Mouse (Mus musculus): ENCODE results near the gene Smarcc2. TPM values are rescaled to one million over a fixed set of nuclear protein-coding genes. Genes with fewer than 3 reads are reported as not detected.

The Smarcc2 gene
- polyA plus RNA-seq (2014; fragmentation: Illumina TruSeq; extraction: RNeasy Lipid Tissue Mini Kit (QIAGEN cat#74804)): 62.3 TPM

DNA sequence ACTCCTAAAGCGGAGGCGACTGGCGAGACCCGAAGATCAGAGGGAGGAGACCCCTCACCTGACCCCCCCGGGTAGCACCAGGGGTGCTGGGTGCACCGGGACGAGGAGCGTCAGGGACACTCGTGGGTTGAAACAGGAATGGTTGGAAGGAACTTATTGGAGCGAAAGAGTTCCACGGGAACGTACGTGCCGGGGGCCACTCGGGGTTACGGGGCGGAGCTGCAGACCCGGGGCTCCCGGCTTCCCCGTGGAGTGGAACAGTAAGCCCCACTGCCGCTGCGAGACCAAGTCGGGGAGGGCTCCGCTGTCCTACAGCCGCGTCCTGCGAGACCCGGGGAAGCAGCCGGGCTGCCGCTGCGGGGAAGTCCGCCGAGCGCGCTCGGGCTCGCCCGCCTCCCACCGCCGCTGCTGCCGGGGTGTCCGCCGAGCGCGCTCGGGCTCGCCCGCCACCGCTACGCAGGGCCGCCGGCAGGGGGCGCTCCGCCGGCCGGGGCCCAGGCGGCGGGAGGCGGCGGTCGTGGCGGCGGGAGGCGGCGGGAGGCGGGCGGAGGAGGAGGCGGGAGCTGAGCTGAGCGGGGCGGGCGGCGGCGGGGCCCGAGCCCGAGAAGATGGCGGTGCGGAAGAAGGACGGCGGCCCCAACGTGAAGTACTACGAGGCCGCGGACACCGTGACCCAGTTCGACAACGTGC, at the start of gene Smarcc2:
Gene Smarcc2 (plus strand): TSS at position 530 of the 690 bp plus-strand sequence.

DNA sequence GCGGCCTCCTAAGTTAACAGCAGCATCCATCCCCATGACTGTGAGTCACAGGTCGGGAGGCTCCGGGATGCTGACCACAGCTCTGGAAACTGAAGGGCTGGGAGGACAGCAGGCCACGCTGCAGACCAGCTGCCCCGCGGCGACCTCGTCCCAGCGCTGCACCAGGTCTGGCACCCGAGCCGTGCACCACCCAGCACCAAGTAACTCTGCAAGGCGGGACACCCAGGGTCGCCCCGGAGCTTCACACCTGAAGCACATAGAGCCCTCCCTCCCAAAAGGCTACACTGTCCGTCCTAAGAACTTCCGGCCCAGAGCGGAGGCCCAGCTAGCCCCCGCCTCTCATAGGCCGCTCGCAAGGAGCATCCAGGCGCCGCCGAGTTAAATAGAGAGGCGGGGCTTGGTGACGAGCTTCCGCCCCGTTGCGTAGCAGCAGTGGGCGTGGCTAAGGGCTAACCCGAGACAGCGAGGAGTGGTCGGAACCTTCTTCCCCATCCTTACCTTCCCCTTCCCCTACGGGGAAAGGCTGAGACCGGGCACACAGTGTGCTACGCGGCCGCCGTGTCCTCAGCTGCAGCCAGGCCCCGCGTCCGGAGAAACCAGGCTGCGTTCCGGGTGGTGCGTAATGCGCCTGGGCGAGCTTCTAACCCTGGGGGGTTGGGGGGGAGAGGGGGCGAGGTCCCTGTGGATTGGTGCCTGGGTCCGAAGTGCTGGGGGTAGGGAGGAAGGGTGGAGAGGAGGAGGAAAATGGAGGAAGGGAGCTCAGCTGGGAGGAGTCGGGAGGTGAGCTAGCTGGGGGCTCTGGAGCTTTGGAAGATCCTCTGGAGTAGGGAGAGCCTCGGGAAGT, 47.6 kb upstream of the Smarcc2 start, which contains the start of the genes Nabp2 and Rnf41:
Gene Nabp2 (minus strand): TSS at position 282 of the 844 bp plus-strand sequence.
Gene Rnf41 (plus strand): TSS at position 447 of the 844 bp plus-strand sequence.

DNA sequence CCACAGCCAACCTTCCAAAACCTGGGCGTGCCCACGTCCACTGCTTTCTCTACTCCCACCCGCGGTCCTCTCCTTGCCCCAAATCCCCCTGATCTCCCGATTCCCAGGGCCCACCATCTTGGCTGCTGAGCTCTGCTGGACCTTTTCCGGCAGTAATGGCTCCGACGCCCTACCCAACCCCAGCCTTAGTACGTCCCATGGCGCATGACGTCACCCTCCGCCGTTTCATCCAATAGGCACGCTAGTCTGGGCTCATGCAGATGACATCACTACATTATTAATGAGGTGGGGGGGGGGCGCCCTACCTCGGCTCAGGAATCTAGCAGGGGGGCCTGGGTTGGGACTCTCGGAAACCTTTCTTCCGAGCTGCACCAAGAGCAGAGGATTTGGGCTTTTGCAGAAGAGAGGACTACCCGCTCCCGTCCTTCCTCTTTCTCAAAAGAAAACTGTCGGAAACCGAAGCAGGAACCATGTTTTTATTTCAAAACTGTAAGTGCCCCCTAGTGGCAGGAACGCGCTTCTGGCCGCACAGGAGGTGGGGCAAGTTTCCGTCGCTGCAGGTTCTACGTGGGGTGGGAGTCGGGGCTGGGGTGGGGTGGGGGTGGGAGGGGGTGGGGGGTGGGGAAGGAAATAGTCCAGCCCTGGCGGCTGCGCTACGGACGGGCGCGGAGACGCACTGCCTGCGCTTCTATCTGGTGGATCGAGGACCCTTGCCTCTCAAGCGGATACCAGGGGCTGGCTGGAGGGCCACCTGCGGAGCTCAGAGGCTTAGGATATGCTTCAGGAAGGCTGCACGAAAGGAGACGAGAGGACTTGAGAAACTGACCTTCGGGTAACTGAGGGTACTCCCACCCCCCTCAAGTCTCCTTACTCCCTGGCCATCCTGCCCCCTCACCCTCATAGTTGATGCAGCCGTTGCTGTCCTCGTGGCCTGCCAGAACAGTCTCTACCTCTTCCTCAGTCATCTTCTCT, 34.9 kb downstream of the Smarcc2 start, which contains the start of gene Myl6:
Gene Myl6 (minus strand): TSS at position 451 of the 972 bp plus-strand sequence.

DNA sequence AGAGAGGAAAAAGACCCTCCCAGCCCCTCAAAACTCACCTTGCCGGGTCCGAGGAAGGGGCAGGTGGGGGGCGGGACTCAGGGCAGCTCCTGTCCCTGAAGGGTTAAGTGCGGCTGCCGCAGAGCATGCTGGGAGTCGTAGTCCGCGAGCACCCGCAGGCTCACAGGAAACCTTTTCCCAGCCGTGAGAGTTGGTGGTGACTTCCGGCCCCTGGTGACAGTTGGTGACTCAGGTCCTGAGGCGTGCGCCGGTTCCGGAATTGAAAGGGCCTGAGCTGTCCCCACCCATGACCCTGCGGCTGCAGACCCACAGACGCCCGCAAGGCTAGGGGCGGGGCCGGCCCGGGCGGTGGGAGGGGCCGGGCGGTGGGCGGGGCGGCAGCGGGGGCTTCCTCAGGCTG, 39.5 kb downstream of the Smarcc2 start, which contains the start of gene Myl6b:
Gene Myl6b (minus strand): TSS at position 96 of the 400 bp plus-strand sequence.

DNA sequence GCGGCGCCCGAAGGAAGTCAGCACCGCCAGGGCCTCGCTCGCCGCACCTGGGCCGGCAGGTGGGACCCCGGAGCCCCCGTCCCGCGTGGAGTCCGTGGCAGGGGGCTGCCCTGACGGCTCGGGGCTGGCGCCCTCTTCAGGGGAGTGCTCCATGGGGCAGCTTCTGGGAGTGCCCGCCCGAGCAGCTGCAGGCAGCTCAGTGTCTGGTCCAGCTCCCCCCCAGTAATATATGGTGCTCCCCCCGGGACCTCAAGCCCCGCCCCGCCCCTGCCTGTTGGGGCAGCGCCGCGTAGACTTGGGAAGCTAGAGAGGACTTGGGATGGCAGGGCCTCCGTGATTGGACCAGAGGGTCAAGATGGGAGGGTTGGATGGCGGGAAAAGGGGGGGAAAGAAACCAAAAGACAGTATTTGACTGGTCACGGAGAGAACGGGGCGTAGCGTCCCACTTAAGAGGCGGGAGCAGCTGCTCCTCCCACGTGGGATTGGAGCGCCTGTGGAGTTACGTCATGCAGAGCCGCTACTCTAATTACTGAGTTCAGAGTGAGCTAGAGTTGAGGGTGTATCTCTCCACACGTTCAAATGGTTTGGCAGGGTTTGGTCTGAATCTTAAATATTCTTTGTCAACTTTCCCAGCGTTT, 66.7 kb downstream of the Smarcc2 start, which contains the start of gene Esyt1:
Gene Esyt1 (minus strand): TSS at position 201 of the 638 bp plus-strand sequence.

Other genes with a start within 250 kb of the Smarcc2 start
- 9.3 TPM for gene Spryd4, start 247.4 kb upstream of the Smarcc2 start, polyA plus RNA-seq (2014; fragmentation: Illumina TruSeq; extraction: RNeasy Lipid Tissue Mini Kit (QIAGEN cat#74804))
- not detected for gene Mip, start 233.4 kb upstream of the Smarcc2 start, polyA plus RNA-seq (2014; fragmentation: Illumina TruSeq; extraction: RNeasy Lipid Tissue Mini Kit (QIAGEN cat#74804))
- 2.7 TPM for gene Timeless, start 227.2 kb upstream of the Smarcc2 start, polyA plus RNA-seq (2014; fragmentation: Illumina TruSeq; extraction: RNeasy Lipid Tissue Mini Kit (QIAGEN cat#74804))
- not detected for gene Apon, start 205.2 kb upstream of the Smarcc2 start, polyA plus RNA-seq (2014; fragmentation: Illumina TruSeq; extraction: RNeasy Lipid Tissue Mini Kit (QIAGEN cat#74804))
- gene Apof, start 190.6 kb upstream of the Smarcc2 start, polyA plus RNA-seq (2014; fragmentation: Illumina TruSeq; extraction: RNeasy Lipid Tissue Mini Kit (QIAGEN cat#74804)): 1.00 TPM
- 7.4 TPM for gene Stat2, start 188.7 kb upstream of the Smarcc2 start, polyA plus RNA-seq (2014; fragmentation: Illumina TruSeq; extraction: RNeasy Lipid Tissue Mini Kit (QIAGEN cat#74804))
- not detected for gene Il23a, start 160.5 kb upstream of the Smarcc2 start, polyA plus RNA-seq (2014; fragmentation: Illumina TruSeq; extraction: RNeasy Lipid Tissue Mini Kit (QIAGEN cat#74804))
- gene Pan2, start 155.9 kb upstream of the Smarcc2 start, polyA plus RNA-seq (2014; fragmentation: Illumina TruSeq; extraction: RNeasy Lipid Tissue Mini Kit (QIAGEN cat#74804)): 7.2 TPM
- 55.8 TPM for gene Cnpy2, start 136.8 kb upstream of the Smarcc2 start, polyA plus RNA-seq (2014; fragmentation: Illumina TruSeq; extraction: RNeasy Lipid Tissue Mini Kit (QIAGEN cat#74804))
- gene Cs, start 121.5 kb upstream of the Smarcc2 start, polyA plus RNA-seq (2014; fragmentation: Illumina TruSeq; extraction: RNeasy Lipid Tissue Mini Kit (QIAGEN cat#74804)): 85.3 TPM
- 3.9 TPM for gene Coq10a, start 90.3 kb upstream of the Smarcc2 start, polyA plus RNA-seq (2014; fragmentation: Illumina TruSeq; extraction: RNeasy Lipid Tissue Mini Kit (QIAGEN cat#74804))
- 8.8 TPM for gene Ankrd52, start 82.1 kb upstream of the Smarcc2 start, polyA plus RNA-seq (2014; fragmentation: Illumina TruSeq; extraction: RNeasy Lipid Tissue Mini Kit (QIAGEN cat#74804))
- not detected for gene Slc39a5, start 58.0 kb upstream of the Smarcc2 start, polyA plus RNA-seq (2014; fragmentation: Illumina TruSeq; extraction: RNeasy Lipid Tissue Mini Kit (QIAGEN cat#74804))
- 13.7 TPM for gene Nabp2, start 47.8 kb upstream of the Smarcc2 start, polyA plus RNA-seq (2014; fragmentation: Illumina TruSeq; extraction: RNeasy Lipid Tissue Mini Kit (QIAGEN cat#74804))
- 10.5 TPM for gene Rnf41, start 47.6 kb upstream of the Smarcc2 start, polyA plus RNA-seq (2014; fragmentation: Illumina TruSeq; extraction: RNeasy Lipid Tissue Mini Kit (QIAGEN cat#74804))
- gene Myl6, start 34.9 kb downstream of the Smarcc2 start, polyA plus RNA-seq (2014; fragmentation: Illumina TruSeq; extraction: RNeasy Lipid Tissue Mini Kit (QIAGEN cat#74804)): 108 TPM
- gene Myl6b, start 39.4 kb downstream of the Smarcc2 start, polyA plus RNA-seq (2014; fragmentation: Illumina TruSeq; extraction: RNeasy Lipid Tissue Mini Kit (QIAGEN cat#74804)): not detected
- gene Esyt1, start 66.6 kb downstream of the Smarcc2 start, polyA plus RNA-seq (2014; fragmentation: Illumina TruSeq; extraction: RNeasy Lipid Tissue Mini Kit (QIAGEN cat#74804)): 6.2 TPM
- 1.3 TPM for gene Zc3h10, start 88.5 kb downstream of the Smarcc2 start, polyA plus RNA-seq (2014; fragmentation: Illumina TruSeq; extraction: RNeasy Lipid Tissue Mini Kit (QIAGEN cat#74804))
- 14.5 TPM for gene Rpl41, start 90.1 kb downstream of the Smarcc2 start, polyA plus RNA-seq (2014; fragmentation: Illumina TruSeq; extraction: RNeasy Lipid Tissue Mini Kit (QIAGEN cat#74804))
- gene Pa2g4, start 106.7 kb downstream of the Smarcc2 start, polyA plus RNA-seq (2014; fragmentation: Illumina TruSeq; extraction: RNeasy Lipid Tissue Mini Kit (QIAGEN cat#74804)): 143 TPM
- 3.8 TPM for gene Erbb3, start 130.4 kb downstream of the Smarcc2 start, polyA plus RNA-seq (2014; fragmentation: Illumina TruSeq; extraction: RNeasy Lipid Tissue Mini Kit (QIAGEN cat#74804))
- gene Rps26, start 167.5 kb downstream of the Smarcc2 start, polyA plus RNA-seq (2014; fragmentation: Illumina TruSeq; extraction: RNeasy Lipid Tissue Mini Kit (QIAGEN cat#74804)): 6.0 TPM
- 2.1 TPM for gene Ikzf4, start 186.7 kb downstream of the Smarcc2 start, polyA plus RNA-seq (2014; fragmentation: Illumina TruSeq; extraction: RNeasy Lipid Tissue Mini Kit (QIAGEN cat#74804))
- 5.7 TPM for gene Suox, start 214.8 kb downstream of the Smarcc2 start, polyA plus RNA-seq (2014; fragmentation: Illumina TruSeq; extraction: RNeasy Lipid Tissue Mini Kit (QIAGEN cat#74804))
- gene Rab5b, start 237.0 kb downstream of the Smarcc2 start, polyA plus RNA-seq (2014; fragmentation: Illumina TruSeq; extraction: RNeasy Lipid Tissue Mini Kit (QIAGEN cat#74804)): 121 TPM
- not detected for gene Pmel, start 244.9 kb downstream of the Smarcc2 start, polyA plus RNA-seq (2014; fragmentation: Illumina TruSeq; extraction: RNeasy Lipid Tissue Mini Kit (QIAGEN cat#74804))
- 24.2 TPM for gene Cdk2, start 245.8 kb downstream of the Smarcc2 start, polyA plus RNA-seq (2014; fragmentation: Illumina TruSeq; extraction: RNeasy Lipid Tissue Mini Kit (QIAGEN cat#74804))